In the genomic region with DNA sequence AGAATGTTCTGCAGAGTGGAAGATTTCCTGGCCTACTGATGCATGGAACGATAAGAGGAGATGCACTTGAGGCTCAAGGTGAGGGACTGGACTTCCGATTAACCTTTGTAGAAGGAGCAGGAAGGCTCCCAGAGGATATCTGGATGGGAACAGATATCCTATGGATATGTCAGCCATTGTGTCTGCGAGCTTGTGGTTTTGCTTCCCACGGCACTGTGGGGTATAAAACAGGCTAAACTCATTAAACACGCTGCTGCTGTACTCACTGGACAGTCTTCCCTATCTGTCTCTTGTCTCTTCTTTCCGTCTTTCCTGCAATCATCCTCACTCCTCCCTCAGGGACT, we compare ENCODE assay signal across 9 mouse cellular contexts. TPM values are rescaled to one million over a fixed set of nuclear protein-coding genes. Genes with fewer than 3 reads are reported as not detected.
DNase-seq lines count a peak whose midpoint lies in the region; ATAC-seq and TF ChIP-seq lines count a peak whose summit lies in the region.
"Had no signal": no experiment of that assay in that cellular context is flagged by ENCODE, and none has a peak within 500 bp of the region (broad histone marks: within the 10 kb centered on the region; RNA-seq: fewer than 3 reads in every experiment).

No protein-coding gene starts in this region.

- no peak for ATAC-seq in heart, embryonic 13.5 days (ENCODE audit: extremely low read depth, insufficient number of reproducible peaks, low FRiP score, low TSS enrichment)
- peak; percentile 47 for ATAC-seq in Patski
- peak; percentile 25 for ATAC-seq in hindbrain, embryonic 15.5 days (ENCODE audit: low FRiP score, low read depth)
- peak; percentile 6; the same call in 1 of the 2 replicates for ATAC-seq in midbrain, embryonic 13.5 days

- peak overlapping the region; percentile 53 for H3K4me3 ChIP-seq in heart, embryonic 13.5 days
- H3K4me3 ChIP-seq in hindbrain, embryonic 15.5 days: peak overlapping the region; percentile 45
- peak overlapping the region; percentile 41 for H3K4me3 ChIP-seq in midbrain, embryonic 13.5 days (replicated peaks)

- CTCF ChIA-PET in Patski (lab: Charles Lee): interaction anchor here (0.6 to 1.5 kb wide), 3 partner anchors 9 to 113 kb away, joined by 3 to 4 read pairs (median 4); no protein-coding TSS in a partner anchor

- H3K36me3 ChIP-seq in heart, embryonic 13.5 days: no peaks in the 10 kb centered on the region
- no peaks in the 10 kb centered on the region for H3K36me3 ChIP-seq in hindbrain, embryonic 15.5 days
- no peaks in the 10 kb centered on the region for H3K36me3 ChIP-seq in midbrain, embryonic 13.5 days

- WGBS in heart, embryonic 13.5 days: 41% methylated on average over 6 of the region's 6 CpGs
- 46% methylated on average over 6 of the region's 6 CpGs for WGBS in hindbrain, embryonic 15.5 days
- 50% methylated on average over 6 of the region's 6 CpGs for WGBS in midbrain, embryonic 13.5 days

- in situ Hi-C loops in Patski (cut with MboI; ENCODE audit: low pct_unique_long_range_greater_than_20kb): loop anchor here (25.0 kb wide), 2 partner anchors 531 to 719 kb away; a partner anchor contains a TSS

- H3K9me3 ChIP-seq in heart, embryonic 13.5 days: no peaks in the 10 kb centered on the region
- H3K9me3 ChIP-seq in hindbrain, embryonic 15.5 days: no peaks in the 10 kb centered on the region
- H3K9me3 ChIP-seq in midbrain, embryonic 13.5 days: no peaks in the 10 kb centered on the region

- peak overlapping the region; percentile 75 for H3K9ac ChIP-seq in heart, embryonic 13.5 days
- peak overlapping the region; percentile 42; the same call in 1 of the 2 replicates for H3K9ac ChIP-seq in hindbrain, embryonic 15.5 days
- H3K9ac ChIP-seq in midbrain, embryonic 13.5 days (replicated peaks): peak overlapping the region; percentile 62; the same call in 1 of the 2 replicates

- POLR2A ChIA-PET in Patski (lab: Charles Lee): no interaction called here

- TF ChIP-seq CTCF in Patski (IDR thresholded peaks at IDR 0.05): no peak

- H3K27ac ChIP-seq in heart, embryonic 13.5 days (replicated peaks): no peak overlapping the region
- peak overlapping the region; percentile 64 for H3K27ac ChIP-seq in hindbrain, embryonic 15.5 days (replicated peaks)
- H3K27ac ChIP-seq in midbrain, embryonic 13.5 days: peak overlapping the region; percentile 48

- H3K27me3 ChIP-seq in heart, embryonic 13.5 days (replicated peaks): no peaks in the 10 kb centered on the region
- H3K27me3 ChIP-seq in Patski: peaks cover 7% of the 10 kb centered on the region
- H3K27me3 ChIP-seq in hindbrain, embryonic 15.5 days: no peaks in the 10 kb centered on the region
- no peaks in the 10 kb centered on the region for H3K27me3 ChIP-seq in midbrain, embryonic 13.5 days

- H3K4me1 ChIP-seq in heart, embryonic 13.5 days: peaks cover 7% of the 10 kb centered on the region; the same call in 1 of the 2 replicates
- peaks cover 8% of the 10 kb centered on the region for H3K4me1 ChIP-seq in hindbrain, embryonic 15.5 days (replicated peaks)
- H3K4me1 ChIP-seq in midbrain, embryonic 13.5 days (replicated peaks): peaks cover 5% of the 10 kb centered on the region

- peak overlapping the region; percentile 74 for H3K4me2 ChIP-seq in heart, embryonic 13.5 days
- H3K4me2 ChIP-seq in hindbrain, embryonic 15.5 days: peak overlapping the region; percentile 68
- peak overlapping the region; percentile 54 for H3K4me2 ChIP-seq in midbrain, embryonic 13.5 days (replicated peaks)

- DNase-seq in heart, adult 8-10 months (ENCODE audit: low spot score): no peak
- no peak for DNase-seq in Patski (ENCODE audit: low read depth, low spot score)
- DNase-seq in ovary, adult 18-20 months (ENCODE audit: low spot score): no peak
- no peak for DNase-seq in spleen, postnatal 4 days (ENCODE audit: low spot score in 2 of 2)
- DNase-seq in layer of hippocampus, adult 18-20 months (ENCODE audit: low spot score in 2 of 2): no peak

RNA-seq across cellular contexts. Expression of a gene that starts 12.8 kb away (rescaled TPM):
- polyA plus RNA-seq in heart, embryonic 13.5 days (2015; fragmentation: Nextera tagmentation; extraction: Ambion mirVana): 1.3 and 1.7 TPM in 2 replicates
- total RNA-seq in heart, adult 8-10 months (2022): under 1 TPM in 3 of 4 experiments, not detected in 1; 0.66 to 0.75 (median 0.72) TPM
- polyA plus RNA-seq in Patski (2021): 0.23 TPM
- polyA plus RNA-seq in hindbrain, embryonic 15.5 days (2015; fragmentation: Nextera tagmentation; extraction: Ambion mirVana): 5.8 and 6.3 TPM in 2 replicates
- 5.4 and 6.9 TPM in 2 replicates for polyA plus RNA-seq in midbrain, embryonic 13.5 days (2015; fragmentation: Nextera tagmentation; extraction: Ambion mirVana)
- 1 to 10 TPM; 7.6 to 9.3 TPM for total RNA-seq in layer of hippocampus, adult 18-20 months (2021)

RNA-seq across cellular contexts. Expression of a gene that starts 19.4 kb away (rescaled TPM):
- polyA plus RNA-seq in heart, embryonic 13.5 days (2015; fragmentation: Nextera tagmentation; extraction: Ambion mirVana): not detected in 2 replicates
- total RNA-seq in heart, adult 8-10 months (2022): under 1 TPM in 1 of 4 experiments, not detected in 3; 0.47 TPM
- polyA plus RNA-seq in Patski (2021): 0.14 TPM
- polyA plus RNA-seq in hindbrain, embryonic 15.5 days (2015; fragmentation: Nextera tagmentation; extraction: Ambion mirVana): not detected in 2 replicates
- not detected in 2 replicates for polyA plus RNA-seq in midbrain, embryonic 13.5 days (2015; fragmentation: Nextera tagmentation; extraction: Ambion mirVana)
- not detected for total RNA-seq in layer of hippocampus, adult 18-20 months (2021)
- polyA plus RNA-seq: brain, embryonic 14.5 days had no signal

RNA-seq across cellular contexts. Expression of a gene that starts 30.2 kb away (rescaled TPM):
- 4.0 and 4.1 TPM in 2 replicates for polyA plus RNA-seq in heart, embryonic 13.5 days (2015; fragmentation: Nextera tagmentation; extraction: Ambion mirVana)
- total RNA-seq in heart, adult 8-10 months (2022): 1 to 10 TPM; 1.3 to 2.9 (median 2.2) TPM
- 3.6 TPM for polyA plus RNA-seq in Patski (2021)
- 11.5 and 13.0 TPM in 2 replicates for polyA plus RNA-seq in hindbrain, embryonic 15.5 days (2015; fragmentation: Nextera tagmentation; extraction: Ambion mirVana)
- 12.0 and 12.7 TPM in 2 replicates for polyA plus RNA-seq in midbrain, embryonic 13.5 days (2015; fragmentation: Nextera tagmentation; extraction: Ambion mirVana)
- total RNA-seq in layer of hippocampus, adult 18-20 months (2021): 1 to 10 TPM; 7.8 to 8.3 TPM
